Mouse (Mus musculus): ENCODE data around the gene Tanc1. TPM values are rescaled to one million over a fixed set of nuclear protein-coding genes. Genes with fewer than 3 reads are reported as not detected.
A peak's percentile ranks its signal among the peaks of the same experiment; 100 is the strongest.

Tanc1 gene
- polyA plus RNA-seq, 1 experiment from 2014 or later: 27.3 TPM

DNA sequence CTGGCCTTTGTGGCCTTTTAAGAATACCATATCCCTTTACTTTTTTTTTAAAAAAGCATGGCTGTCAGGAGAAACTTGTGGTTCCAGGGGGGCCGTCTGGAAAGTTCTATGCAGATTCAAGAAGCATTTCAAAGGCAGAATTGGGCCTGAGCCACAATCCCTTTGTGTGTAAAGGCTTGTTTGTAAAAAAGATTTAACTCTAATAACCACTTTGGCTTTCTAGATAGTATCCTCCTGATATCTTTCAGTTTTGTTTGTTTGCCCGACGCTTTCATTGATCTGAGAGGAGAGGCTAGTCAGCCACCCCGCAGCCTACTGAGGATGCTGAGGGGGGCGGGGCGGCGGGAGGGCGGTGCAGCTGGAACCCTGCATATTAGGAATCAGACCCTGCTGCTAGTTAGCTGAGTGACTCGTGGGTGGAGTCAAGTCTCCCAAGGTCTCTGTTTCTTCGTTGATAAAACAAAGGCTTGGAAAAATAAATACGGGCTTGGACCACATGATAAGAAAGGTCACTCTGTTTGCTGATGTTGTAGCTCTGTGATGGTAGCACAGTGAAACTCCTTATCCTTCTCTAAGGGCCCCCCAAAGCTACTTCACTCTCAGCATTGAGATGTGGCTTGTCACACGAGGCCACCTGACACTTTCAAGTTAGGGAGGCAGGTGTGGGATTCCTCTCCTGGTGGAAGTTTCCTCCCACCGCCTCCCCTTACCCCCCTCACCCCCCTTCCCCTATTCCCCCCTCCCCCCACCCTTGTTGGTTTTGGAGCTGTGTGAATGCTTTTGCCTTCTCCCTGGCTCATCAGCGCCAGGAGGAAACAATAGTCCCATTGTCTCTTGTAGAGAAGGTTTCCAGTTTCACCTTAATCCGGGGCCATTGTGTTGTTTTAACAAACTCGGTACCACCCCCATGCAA lies 86.1 kb downstream of the Tanc1 start:
- Histone ChIP-seq H3K4me1 (ENCODE audit: control insufficient read depth, insufficient read depth, low read length) (peaks cover 27% of the 10 kb centered on the region), H3K4me3 (ENCODE audit: low read length) (peak overlapping the region; percentile 13), H3K27ac (ENCODE audit: low read length) (peak overlapping the region; percentile 64), H3K9ac (ENCODE audit: low read length) (0 out of 2 replicates have a peak overlapping the region, but pooled peaks have one; percentile 13), H3K36me3 (ENCODE audit: control insufficient read depth, insufficient read depth) (peaks cover 6% of the 10 kb centered on the region), H3K4me2 (ENCODE audit: low read depth, low read length) (peak overlapping the region; percentile 51), H3K9me3 (replicated peaks; ENCODE audit: control insufficient read depth, low read length) (no peaks in the 10 kb centered on the region), H3K27me3 (ENCODE audit: control insufficient read depth, insufficient read depth, low read length) (no peaks in the 10 kb centered on the region)
- 5% methylated on average over 16 of the region's 16 CpGs for WGBS
- peak; percentile 76 for ATAC-seq (replicated peaks; ENCODE audit: extremely low read depth, insufficient read depth, low FRiP score)

DNA sequence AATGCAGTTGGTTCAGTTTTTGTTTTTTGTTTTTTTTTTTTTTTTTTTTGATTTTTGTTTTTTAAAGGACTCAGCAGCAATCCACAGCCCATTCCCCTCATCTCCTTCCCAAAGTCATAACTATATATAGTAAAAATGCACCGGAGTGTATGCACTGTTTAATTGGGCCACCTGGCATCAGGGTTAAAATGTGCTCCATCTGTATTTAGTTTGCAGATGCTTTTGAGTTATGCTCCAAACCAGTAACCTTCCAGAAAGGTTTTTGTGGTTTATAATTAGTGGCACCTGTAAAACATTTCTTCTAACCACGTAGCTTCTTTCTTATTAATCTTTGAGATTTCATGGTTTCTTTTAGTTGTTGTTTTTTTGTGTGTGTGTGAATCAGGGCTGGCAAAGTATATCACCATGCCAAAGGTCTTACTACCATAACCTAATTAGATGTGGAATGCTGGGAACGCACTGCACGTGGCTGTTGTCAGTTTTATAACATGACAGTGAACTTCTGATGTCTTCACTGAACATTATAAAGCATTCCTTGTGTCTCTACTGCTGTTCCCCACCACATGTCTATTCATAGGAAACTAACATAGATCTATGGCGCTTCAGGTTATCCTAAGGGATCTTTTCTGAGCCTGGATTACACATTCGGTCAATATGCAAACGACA lies 86.9 kb downstream of the Tanc1 start:
- ATAC-seq (replicated peaks; ENCODE audit: extremely low read depth, insufficient read depth, low FRiP score): no peak
- H3K27ac ChIP-seq (ENCODE audit: low read length): peak overlapping the region; percentile 42; the same call in 1 of the 2 replicates

DNA sequence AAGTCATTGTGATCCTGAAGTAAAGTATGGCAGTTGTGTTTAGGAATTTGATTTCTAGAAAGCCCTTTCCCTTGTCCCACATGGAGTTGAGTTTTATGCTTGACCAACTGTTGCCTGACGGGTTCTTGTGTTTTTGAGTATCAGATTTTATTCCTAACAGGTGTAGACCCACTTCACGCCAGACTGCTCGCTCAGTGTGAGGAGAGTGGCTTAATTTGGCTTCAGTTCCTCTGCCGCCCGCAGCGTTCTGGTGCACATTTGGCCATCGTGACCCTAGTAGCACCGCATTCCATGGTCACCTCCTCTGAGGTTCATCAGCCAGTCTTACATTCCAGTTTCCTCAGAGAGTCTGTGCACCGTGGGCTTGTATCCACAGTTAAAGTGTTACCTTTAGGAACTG lies 88.1 kb downstream of the Tanc1 start:
- Histone ChIP-seq H3K4me2 (ENCODE audit: low read depth, low read length) (no peak overlapping the region), H3K9me3 (replicated peaks; ENCODE audit: control insufficient read depth, low read length) (no peaks in the 10 kb centered on the region), H3K4me1 (ENCODE audit: control insufficient read depth, insufficient read depth, low read length) (peaks cover 19% of the 10 kb centered on the region), H3K4me3 (ENCODE audit: low read length) (no peak overlapping the region), H3K27ac (ENCODE audit: low read length) (no peak overlapping the region), H3K27me3 (ENCODE audit: control insufficient read depth, insufficient read depth, low read length) (no peaks in the 10 kb centered on the region), H3K36me3 (ENCODE audit: control insufficient read depth, insufficient read depth) (peaks cover 6% of the 10 kb centered on the region), H3K9ac (ENCODE audit: low read length) (no peak overlapping the region)
- WGBS: 63% methylated on average over 9 of the region's 9 CpGs
- no peak for ATAC-seq (replicated peaks; ENCODE audit: extremely low read depth, insufficient read depth, low FRiP score)

More for the DNA sequence above, 86.9 kb downstream of the Tanc1 start:
- 59% methylated on average over 7 of the region's 7 CpGs for WGBS
- no peak overlapping the region for H3K4me3 ChIP-seq (ENCODE audit: low read length)
- H3K9me3 ChIP-seq (replicated peaks; ENCODE audit: control insufficient read depth, low read length): no peaks in the 10 kb centered on the region
- no peak overlapping the region for H3K9ac ChIP-seq (ENCODE audit: low read length)
- H3K27me3 ChIP-seq (ENCODE audit: control insufficient read depth, insufficient read depth, low read length): no peaks in the 10 kb centered on the region
- H3K4me2 ChIP-seq (ENCODE audit: low read depth, low read length): no peak overlapping the region
- peaks cover 19% of the 10 kb centered on the region for H3K4me1 ChIP-seq (ENCODE audit: control insufficient read depth, insufficient read depth, low read length)
- peaks cover 6% of the 10 kb centered on the region for H3K36me3 ChIP-seq (ENCODE audit: control insufficient read depth, insufficient read depth)

DNA sequence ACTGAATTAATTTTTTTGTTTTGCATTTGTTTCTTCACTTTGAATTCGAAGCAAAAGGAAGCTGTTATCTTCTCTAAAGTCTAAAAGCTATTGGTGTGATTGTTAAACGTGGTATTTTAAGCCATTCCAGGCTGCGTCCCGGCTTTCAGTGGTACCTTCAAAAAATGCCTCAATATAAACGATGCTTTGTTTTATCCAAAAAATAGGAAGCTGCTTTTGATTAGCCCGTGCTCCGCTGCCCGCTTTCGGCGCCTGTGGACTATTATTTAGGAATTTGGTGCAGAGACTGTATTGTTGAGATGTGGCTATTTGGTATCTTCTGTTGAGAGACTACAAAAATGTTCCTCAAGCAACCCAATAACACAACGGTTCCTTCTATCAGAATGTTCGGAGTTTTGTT lies 93.4 kb downstream of the Tanc1 start:
- 83% methylated on average over 12 of the region's 12 CpGs for WGBS
- H3K4me2 ChIP-seq (ENCODE audit: low read depth, low read length): no peak overlapping the region
- peaks cover 9% of the 10 kb centered on the region for H3K4me1 ChIP-seq (ENCODE audit: control insufficient read depth, insufficient read depth, low read length)
- H3K9me3 ChIP-seq (replicated peaks; ENCODE audit: control insufficient read depth, low read length): no peaks in the 10 kb centered on the region
- 0 out of 2 replicates have a peak, but pooled peaks cover 2% of the 10 kb centered on the region for H3K36me3 ChIP-seq (ENCODE audit: control insufficient read depth, insufficient read depth)
- no peak overlapping the region for H3K4me3 ChIP-seq (ENCODE audit: low read length)
- no peak for ATAC-seq (replicated peaks; ENCODE audit: extremely low read depth, insufficient read depth, low FRiP score)
- no peak overlapping the region for H3K27ac ChIP-seq (ENCODE audit: low read length)
- no peak overlapping the region for H3K9ac ChIP-seq (ENCODE audit: low read length)
- H3K27me3 ChIP-seq (ENCODE audit: control insufficient read depth, insufficient read depth, low read length): no peaks in the 10 kb centered on the region

DNA sequence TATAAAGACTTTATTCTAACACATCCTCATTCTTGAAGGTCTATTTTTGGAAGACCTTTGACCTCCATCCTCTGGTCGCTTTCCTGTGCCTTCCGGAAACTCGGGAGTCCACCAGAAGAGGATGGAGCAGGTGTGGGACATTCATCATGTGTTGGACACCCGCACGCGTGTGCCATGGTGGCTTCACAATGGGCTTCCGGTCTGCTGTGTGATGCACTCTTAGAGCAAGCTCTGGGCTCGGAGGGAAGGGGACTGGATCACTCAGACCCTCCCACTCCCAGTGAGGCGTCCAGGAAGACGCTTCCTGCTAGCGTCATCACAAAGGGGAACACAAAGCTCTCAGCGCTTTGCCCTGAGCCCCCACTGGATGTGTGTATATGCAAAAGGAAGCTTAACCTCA lies 95.0 kb downstream of the Tanc1 start:
- WGBS: 76% methylated on average over 12 of the region's 12 CpGs
- ATAC-seq (replicated peaks; ENCODE audit: extremely low read depth, insufficient read depth, low FRiP score): 0 out of 2 replicates have a peak, but pooled peaks have one; percentile 42
- Histone ChIP-seq H3K4me1 (ENCODE audit: control insufficient read depth, insufficient read depth, low read length) (peaks cover 12% of the 10 kb centered on the region), H3K36me3 (ENCODE audit: control insufficient read depth, insufficient read depth) (no peaks in the 10 kb centered on the region), H3K9ac (ENCODE audit: low read length) (no peak overlapping the region), H3K4me3 (ENCODE audit: low read length) (no peak overlapping the region), H3K9me3 (replicated peaks; ENCODE audit: control insufficient read depth, low read length) (no peaks in the 10 kb centered on the region), H3K27ac (ENCODE audit: low read length) (no peak overlapping the region), H3K27me3 (ENCODE audit: control insufficient read depth, insufficient read depth, low read length) (no peaks in the 10 kb centered on the region), H3K4me2 (ENCODE audit: low read depth, low read length) (no peak overlapping the region)

DNA sequence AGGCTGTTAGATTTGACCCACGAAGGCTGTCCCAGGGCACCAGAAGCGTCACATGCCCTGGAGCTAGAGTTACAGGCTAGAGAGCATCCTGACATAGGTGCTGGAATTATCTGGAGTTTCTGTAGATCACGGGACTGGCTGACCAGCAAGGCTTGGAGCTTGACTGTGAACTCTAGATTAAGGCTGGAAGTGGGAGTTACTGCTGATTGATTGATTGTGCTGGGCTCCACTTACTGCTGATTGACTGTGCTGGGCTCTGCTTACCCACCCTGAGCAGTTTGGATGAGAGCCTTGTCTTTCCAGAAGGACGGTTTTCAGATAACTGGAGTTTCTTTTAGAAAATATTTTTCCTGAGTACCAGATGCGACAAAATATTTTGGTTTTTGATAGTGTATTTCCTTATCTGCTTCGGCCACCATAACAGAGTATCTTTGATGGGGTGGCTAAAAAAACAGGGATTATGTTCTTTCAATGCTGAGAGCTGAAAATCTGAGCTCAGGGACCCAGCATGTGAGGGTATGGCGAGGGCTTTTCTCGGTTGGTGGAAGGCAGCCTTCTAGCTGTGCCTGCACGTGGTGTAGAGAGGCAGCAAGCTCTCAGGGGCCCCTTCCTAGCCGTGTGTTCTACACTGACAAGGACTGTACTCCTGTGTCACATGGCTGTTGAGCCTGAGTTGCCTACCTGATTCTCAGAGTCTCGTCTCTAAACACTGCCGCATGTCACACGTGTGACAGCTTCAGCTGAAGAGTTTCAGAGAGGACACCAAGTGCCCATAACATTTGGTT lies 96.3 kb downstream of the Tanc1 start:
- Histone ChIP-seq H3K4me1 (ENCODE audit: control insufficient read depth, insufficient read depth, low read length) (peaks cover 16% of the 10 kb centered on the region), H3K4me3 (ENCODE audit: low read length) (no peak overlapping the region), H3K36me3 (ENCODE audit: control insufficient read depth, insufficient read depth) (no peaks in the 10 kb centered on the region), H3K9me3 (replicated peaks; ENCODE audit: control insufficient read depth, low read length) (no peaks in the 10 kb centered on the region), H3K9ac (ENCODE audit: low read length) (no peak overlapping the region), H3K4me2 (ENCODE audit: low read depth, low read length) (no peak overlapping the region), H3K27me3 (ENCODE audit: control insufficient read depth, insufficient read depth, low read length) (no peaks in the 10 kb centered on the region), H3K27ac (ENCODE audit: low read length) (peak overlapping the region; percentile 7)
- ATAC-seq (replicated peaks; ENCODE audit: extremely low read depth, insufficient read depth, low FRiP score): peak; percentile 78
- WGBS: 28% methylated on average over 13 of the region's 13 CpGs

DNA sequence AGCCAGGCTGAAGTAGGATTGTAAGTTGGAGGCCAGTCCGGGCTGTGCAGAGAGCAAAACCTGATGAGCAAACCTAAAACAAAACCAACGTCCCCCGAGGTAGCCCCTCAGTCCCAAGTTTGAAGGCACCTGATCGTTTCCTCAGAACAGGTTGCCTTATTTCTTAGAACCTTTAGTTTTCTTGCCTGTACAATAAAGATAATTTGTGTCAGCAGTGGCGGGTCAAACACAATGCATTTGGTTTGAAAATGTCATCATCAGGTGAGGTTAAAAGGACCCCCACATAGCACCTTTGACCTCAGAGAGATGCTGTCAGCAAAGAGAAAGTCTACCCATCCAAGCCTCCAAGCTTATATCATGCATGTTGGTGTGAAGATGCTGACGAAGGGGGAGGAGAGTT lies 98.9 kb downstream of the Tanc1 start:
- Histone ChIP-seq H3K9me3 (replicated peaks; ENCODE audit: control insufficient read depth, low read length) (no peaks in the 10 kb centered on the region), H3K36me3 (ENCODE audit: control insufficient read depth, insufficient read depth) (no peaks in the 10 kb centered on the region)
- no peak for ATAC-seq (replicated peaks; ENCODE audit: extremely low read depth, insufficient read depth, low FRiP score)

DNA sequence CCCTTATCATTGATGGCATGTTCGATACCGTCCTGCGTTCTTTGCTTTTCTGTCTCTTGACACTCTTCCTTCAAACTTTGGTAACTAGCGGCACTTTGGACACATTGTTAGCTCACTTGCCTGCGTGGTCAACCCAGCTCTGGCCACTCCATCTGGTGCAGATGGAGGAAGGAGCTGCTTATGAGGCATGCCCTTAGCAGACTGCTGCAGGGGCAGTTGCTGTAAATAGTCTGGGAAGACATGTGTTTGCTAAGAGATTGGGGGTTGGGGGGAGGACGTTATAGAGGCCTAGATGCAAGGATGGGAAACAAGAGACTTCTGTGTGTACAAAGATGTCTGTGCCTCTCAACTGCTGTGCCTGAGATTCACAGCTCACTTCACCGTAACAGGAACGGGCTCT lies 100.2 kb downstream of the Tanc1 start:
- Histone ChIP-seq H3K9me3 (replicated peaks; ENCODE audit: control insufficient read depth, low read length) (no peaks in the 10 kb centered on the region), H3K9ac (ENCODE audit: low read length) (no peak overlapping the region), H3K27me3 (ENCODE audit: control insufficient read depth, insufficient read depth, low read length) (no peaks in the 10 kb centered on the region), H3K4me3 (ENCODE audit: low read length) (no peak overlapping the region), H3K27ac (ENCODE audit: low read length) (no peak overlapping the region), H3K36me3 (ENCODE audit: control insufficient read depth, insufficient read depth) (no peaks in the 10 kb centered on the region), H3K4me1 (ENCODE audit: control insufficient read depth, insufficient read depth, low read length) (peaks cover 25% of the 10 kb centered on the region), H3K4me2 (ENCODE audit: low read depth, low read length) (no peak overlapping the region)
- 66% methylated on average over 8 of the region's 8 CpGs for WGBS
- no peak for ATAC-seq (replicated peaks; ENCODE audit: extremely low read depth, insufficient read depth, low FRiP score)

More for the DNA sequence above, 98.9 kb downstream of the Tanc1 start:
- Histone ChIP-seq H3K27me3 (ENCODE audit: control insufficient read depth, insufficient read depth, low read length) (no peaks in the 10 kb centered on the region), H3K27ac (ENCODE audit: low read length) (no peak overlapping the region), H3K9ac (ENCODE audit: low read length) (no peak overlapping the region), H3K4me1 (ENCODE audit: control insufficient read depth, insufficient read depth, low read length) (peaks cover 25% of the 10 kb centered on the region), H3K4me2 (ENCODE audit: low read depth, low read length) (no peak overlapping the region), H3K4me3 (ENCODE audit: low read length) (no peak overlapping the region)
- WGBS: 85% methylated on average over 6 of the region's 6 CpGs

Measured in heart, embryonic 16.5 days (tissue).